Mouse (Mus musculus) cerebellum, adult 2 months (tissue): ENCODE data around the gene Ccn5.

ENCODE experiments used
- CTCF ChIP-seq: fragments of 200-500 bp; IDR thresholded peaks from 2 replicates; pipeline ENCODE4 v1.5.1; 2011; ENCODE audit warnings: low read depth, mild to moderate bottlenecking, control low read depth, low read length, moderate library complexity, borderline replicate concordance; ENCODE audit not compliant: insufficient read depth
- POLR2A ChIP-seq: fragments of 200-500 bp; IDR thresholded peaks from 2 replicates; pipeline ENCODE4 v1.6.1; 2011; ENCODE audit warnings: low read length, control low read depth, borderline replicate concordance; ENCODE audit not compliant: insufficient read depth

GRCm38 (mm10) chr2:163858254-163858947 is 37.7 kb downstream of the Ccn5 start:
- TF ChIP-seq POLR2A (no peak), CTCF (peak; percentile 84)
